Mouse (Mus musculus) spleen, adult 2 months (tissue): Measurements from ENCODE around the gene Gm49337.

Experiments used
- CTCF ChIP-seq: fragments of 200-500 bp; IDR thresholded peaks from 2 replicates; pipeline ENCODE4 v1.5.1; 2011; ENCODE audit warnings: mild to moderate bottlenecking, inconsistent platforms; ENCODE audit not compliant: insufficient read depth, insufficient read length, insufficient replicate concordance; ENCODE audit errors: extremely low read depth
- POLR2A ChIP-seq: fragments of 200-500 bp; IDR thresholded peaks from 2 replicates; pipeline ENCODE4 v1.6.1; 2011; ENCODE audit warnings: low read depth, low read length, inconsistent platforms

DNA sequence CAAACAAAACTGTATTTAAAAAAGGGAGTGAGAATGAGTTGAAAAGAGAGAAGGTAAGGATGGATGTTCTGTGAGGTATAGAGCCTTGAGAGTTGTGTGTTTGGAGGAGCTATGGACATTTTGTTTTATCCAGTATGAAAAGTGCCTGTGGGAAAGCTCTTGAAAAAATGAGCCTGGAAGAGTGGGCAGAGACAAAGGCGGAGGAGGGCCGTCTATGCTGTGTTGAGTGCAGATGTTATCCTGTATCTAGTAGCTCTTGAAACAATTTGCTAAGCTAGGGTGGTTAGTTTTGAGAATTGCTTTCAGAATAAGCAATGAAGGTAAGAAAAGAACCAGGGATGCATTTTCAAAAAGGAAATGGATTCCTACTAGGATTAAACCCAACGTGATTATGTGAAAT lies 70.2 kb downstream of the Gm49337 start:
- TF ChIP-seq CTCF (no peak), POLR2A (no peak)
